Mouse (Mus musculus) MN1 (cell line): Measurements from ENCODE around the gene Card6.
A peak's percentile ranks its signal among the peaks of the same experiment; 100 is the strongest.

Source experiments
- DNase-seq: peaks from one replicate; pipeline ENCODE4 v3.0.0-alpha.2; 2016; ENCODE audit warnings: low spot score

Card6 gene

GRCm38 (mm10) chr15:5086162-5086561 lies 22.2 kb downstream of the Card6 start:
- peak; percentile 69 for DNase-seq

DNA sequence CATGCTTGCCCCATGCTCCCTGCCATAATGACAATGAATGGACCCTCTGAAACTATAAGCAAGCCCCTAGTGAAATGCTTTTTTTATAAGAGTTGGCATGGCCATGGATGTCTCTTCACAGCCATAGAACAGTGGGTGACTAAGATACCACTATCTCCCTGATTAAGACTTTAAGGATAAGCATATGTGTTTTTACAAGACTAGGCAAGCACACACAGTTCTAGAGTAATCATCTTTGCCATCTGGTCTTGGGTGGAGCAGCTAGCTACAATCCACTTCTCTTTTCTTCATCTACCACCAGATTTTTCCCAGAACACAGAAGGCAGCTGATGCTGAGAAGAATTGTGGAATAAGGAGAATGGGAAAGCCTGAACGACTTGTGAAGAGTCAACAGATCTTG lies 27.1 kb downstream of the Card6 start:
- no peak for DNase-seq

DNA sequence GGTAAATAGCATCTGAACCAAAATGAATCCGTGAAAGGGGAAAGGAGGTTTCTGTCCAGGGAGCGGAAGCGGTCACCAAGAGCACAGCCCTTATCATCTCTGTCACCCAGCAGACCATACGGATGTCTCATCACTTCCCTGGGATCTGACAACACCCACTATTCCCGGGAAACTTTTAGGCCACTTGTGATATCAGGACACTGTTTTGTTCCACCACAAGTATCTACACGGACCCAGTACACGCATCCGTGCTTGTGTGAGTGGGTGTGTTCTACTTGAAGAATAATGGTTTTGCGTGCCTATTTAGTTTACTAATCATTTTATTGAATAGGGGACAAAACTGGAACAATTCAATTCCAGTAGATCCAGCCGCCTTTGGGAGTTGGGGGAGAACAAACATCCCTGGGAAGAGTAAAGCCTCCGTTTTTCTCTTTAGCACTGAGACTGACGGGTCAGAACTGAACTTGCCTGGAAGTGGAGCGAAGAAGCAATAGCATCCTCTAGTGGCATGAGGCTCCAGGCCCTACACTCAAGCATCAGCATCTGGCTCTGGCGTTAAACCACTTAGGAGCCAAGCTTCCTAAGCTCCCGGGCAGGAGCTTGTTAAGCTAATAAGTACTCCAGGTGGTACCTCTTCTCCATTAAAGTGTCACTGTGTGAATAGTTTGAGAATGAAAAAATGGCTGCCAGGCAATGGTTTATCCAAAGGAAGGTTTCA lies 39.4 kb downstream of the Card6 start:
- peak; percentile 23 for DNase-seq

GRCm38 (mm10) chr15:5063635-5064034 lies 44.7 kb downstream of the Card6 start, which contains the start of gene C7:
Gene C7 (minus strand): TSS chr15:5063740.
- peak; percentile 89 for DNase-seq
